Mouse (Mus musculus) heart, adult 11 months (tissue): Measurements from ENCODE around the gene Hk1.
A peak's percentile ranks its signal among the peaks of the same experiment; 100 is the strongest.
"Not testable (repeated sequence)": the region's sequence is repeated elsewhere in the genome, so short reads cannot be mapped to it uniquely, and the experiment has no call there.

Experiments
- DNase-seq: peaks from one replicate; pipeline ENCODE4 v3.0.0; 2022

The Hk1 gene

DNA sequence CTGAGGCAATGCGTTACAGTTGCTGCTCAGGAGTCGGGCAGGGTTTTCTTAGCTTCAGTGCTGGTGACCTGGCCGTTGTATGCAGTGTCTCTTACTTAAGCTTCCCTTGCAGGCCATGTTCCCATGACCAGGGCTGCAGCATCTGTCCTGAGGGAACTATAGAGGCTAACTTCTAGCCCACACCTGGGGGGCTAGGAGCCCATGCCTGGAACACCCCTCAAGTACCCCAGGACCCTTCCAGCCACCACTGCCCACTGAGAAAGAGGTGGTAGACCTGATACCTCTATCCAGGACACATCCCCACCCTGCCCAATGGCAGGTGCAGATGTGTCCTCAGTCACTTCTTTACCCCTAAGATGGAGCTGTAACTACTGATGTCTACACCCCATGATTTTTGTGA, 38.7 kb downstream of the Hk1 start:
- DNase-seq: peak; percentile 91

DNA sequence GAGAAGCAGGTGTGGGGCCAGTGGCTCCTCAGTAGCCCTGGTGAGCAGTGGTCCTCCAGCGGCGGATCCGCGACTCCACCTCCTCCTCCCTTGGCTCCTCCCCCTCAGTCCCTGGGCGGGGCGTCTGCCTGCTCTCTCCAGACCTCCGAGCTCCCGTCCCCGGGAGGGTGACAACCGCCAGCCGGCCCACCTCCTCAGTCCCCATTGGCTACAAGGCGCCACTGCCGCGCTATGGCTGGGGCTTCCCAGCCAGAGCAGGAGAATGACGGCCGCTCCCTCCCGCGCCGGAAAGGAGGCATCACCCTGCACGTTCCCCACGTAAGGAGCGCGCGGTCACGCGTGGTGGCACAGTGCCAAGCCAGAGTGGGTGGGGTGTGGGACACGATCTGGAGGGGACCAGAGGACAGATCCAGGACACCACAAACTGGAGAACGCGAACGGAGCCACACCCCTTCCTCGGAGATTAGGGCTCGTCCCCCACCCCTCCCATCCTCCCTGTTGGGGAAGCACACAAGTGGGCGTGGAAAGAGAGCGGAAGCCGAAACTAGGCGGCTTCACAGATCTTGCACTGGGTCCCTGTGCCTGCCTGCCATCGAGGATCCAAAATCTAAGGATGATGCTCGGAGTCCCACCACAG, 39.5 kb downstream of the Hk1 start:
- DNase-seq: peak; percentile 100

DNA sequence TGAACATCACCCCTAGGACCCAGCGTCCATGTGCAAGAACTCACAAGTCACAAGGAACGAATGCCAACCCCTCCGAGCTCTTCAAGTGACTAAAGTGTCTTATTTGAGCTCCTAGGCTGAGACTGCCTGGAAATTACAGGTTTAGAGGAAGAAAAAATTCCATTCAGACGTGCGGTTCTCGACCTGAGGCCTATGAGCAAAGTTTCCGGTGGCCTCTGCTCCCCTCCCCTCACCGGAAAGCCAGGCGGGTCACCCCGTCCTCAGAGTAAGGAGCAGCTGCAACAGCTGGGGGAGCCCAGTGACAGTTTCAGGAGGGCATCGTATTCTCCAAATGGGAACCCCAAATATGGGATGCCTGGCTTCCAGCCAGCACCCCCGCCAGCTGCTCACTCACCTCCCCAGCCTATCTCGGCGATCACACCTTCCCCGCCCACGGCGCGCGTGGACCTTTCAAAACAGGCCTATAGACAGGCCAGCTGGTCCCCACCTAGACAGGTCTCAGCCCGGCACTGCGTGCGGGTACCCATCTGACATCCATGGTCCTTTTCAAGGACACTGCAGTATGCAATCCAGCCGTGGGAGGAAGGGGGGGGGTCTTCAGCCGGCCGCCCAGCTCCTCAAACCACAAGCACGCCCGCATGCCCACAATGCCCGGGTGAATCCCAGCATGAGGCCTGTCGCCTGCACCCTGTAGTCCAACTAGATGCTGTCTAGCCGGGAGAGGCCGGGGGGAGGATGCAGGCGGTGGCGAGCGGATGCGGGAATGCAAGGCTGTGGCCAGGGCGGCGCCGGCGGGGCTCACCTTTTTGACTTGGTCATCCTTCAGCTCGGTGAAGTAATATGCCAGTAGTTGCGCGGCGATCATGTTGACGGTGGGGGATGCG, 40.3 kb downstream of the Hk1 start:
- peak; percentile 96 for DNase-seq

DNA sequence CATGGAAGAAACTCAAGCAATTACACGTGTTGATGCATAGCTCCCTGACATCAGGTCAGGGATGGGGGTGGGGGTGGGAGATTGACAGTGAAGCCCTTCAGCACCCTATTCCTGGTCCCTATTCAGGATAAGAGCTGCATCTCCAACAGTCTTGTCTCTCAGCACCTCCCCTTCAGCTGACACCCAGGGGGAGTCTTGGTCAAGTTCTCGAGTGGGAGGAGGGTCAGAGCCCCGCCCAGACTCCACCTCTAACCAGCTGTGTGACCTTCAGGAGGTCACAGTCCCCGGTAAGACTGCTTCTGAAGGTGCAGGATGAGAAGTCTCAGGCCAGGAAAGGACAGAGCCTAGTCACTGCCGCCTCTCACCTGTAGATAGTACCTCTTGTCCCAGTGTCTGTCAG, 41.1 kb downstream of the Hk1 start:
- peak; percentile 94 for DNase-seq

DNA sequence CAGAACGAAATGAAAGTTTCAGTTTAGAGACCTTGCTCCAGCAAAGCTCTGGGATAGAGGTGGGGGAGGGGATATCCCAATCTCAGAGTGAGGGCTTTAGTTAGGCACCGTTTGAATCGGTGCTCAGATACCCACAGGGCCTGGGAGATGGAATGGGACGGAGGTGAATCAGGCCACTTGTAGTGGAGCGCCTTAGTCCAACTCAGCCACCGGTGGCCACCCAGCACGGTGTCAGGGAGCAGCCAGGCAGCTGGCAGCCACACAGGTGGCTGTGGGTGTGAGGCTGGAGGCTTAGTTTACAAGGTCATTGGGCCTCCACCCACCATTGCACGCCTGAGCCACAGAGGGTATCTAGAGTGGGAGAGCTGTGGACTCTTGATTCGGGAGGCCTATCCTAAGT, 41.5 kb downstream of the Hk1 start:
- DNase-seq: peak; percentile 90

DNA sequence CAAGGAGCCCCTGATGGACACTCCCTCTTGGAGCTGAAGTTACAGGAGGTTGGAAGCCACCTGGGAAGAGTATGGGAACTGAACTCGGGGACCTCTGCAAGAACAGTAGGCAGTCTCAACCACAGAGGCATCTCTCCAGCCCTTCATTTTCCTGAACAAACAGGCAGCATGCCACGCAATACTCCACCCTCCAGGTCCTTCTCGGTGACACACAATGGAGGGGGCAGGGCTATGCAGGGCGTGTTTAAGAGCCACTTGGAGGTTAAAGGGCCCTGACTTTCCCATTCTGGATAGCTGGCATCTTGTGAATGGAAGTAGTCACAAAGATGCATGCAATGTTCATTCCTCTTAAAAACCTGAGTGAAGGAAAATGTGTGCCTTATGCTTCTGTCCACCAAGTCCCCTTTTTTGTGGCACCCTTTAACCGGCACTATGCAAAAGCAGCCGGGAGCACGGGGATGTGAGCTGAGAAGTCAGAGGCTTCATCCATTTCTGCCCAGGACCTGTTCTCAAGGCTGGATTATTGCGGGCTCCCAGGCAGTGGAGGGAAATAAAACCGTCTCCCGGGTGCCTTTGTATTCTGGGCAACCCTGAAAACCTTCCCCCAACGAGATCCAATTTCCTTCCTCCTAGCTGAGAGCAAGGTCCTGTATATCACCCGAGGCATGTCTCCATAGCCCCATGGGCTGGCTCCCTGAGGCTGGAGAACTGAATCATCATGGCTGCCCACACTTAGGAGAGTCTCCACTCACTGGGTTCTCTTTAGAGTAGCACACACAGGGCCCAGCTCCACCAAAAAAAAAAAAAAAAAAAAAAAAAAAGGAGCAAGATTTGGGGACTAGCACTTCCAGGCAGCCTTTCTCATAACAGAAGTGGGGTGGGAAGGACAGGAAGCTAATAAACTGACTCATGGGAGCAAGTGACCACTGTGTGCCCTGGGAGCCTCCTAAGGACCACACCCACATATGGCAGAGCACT, 42.8 kb downstream of the Hk1 start:
- DNase-seq: peak; percentile 95

DNA sequence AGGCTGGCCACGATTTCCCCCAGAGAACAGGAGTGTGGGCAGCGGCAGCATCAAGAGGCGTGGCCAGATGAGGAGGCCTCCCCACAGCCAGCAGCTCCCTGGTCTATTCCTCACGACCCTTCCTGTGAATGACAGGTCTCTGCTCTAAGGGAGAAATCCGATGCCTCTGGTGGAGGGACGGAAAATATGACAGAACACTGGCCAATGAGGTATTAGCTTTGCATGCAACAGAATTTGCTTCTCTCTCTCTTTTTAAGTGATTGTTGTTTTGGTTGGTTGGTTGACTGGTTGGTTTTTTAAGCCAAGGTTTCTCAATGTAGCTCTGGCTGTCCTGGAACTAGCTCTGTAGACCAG, 44.3 kb downstream of the Hk1 start:
- no peak for DNase-seq

DNA sequence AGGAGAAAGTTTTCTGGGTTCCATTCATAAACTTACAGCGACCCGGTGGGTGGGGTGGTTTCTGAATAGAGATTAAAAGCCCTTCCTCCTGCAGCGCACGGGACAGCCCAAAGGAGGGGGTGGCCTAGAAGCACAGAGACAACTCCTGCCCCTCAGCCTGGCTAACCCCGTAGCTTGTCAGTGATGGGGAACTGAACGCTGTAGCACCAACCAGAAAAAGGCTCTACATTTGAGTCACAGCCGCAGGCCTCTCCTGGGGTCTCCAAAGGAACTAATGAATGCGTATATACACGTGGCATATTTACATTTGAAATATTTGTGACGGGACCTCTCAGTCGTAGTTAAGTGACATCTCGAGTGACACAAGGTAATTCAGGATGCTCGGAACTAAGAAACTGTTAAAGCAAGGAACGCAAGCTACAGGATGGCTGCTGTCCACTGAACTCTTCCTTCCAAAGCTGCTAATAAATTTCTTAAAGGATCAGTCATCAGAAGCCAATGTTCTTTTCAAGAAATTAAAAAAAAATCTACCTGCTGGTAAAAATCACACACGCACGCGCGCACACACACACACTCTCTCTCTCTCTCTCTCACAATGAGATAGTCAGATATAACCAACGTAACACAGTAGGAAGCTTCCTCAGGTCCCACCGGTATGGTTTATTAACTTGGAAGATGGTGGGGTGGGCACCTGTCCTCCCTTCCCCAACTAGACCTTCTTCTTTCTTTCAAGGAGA, 44.9 kb downstream of the Hk1 start:
- DNase-seq: no peak

DNA sequence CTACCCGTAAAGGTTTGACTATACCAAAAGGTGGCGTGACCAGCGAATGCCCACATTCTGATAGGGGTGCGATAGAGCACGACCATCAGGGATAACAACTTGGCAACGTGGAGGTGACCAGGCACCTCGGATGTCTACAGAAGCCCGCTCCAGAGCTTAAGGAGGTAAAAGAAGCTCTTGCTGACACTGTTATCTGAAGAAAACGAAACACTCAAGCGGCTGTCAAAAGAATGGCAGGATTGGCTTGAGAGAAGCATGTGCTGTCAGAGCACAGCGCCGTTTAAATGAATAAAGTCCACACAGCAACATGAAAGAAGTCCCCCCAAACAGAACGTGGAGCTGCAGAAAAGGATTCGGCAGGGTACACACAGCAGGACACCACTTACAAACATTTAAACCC, 46.4 kb downstream of the Hk1 start:
- no peak for DNase-seq

DNA sequence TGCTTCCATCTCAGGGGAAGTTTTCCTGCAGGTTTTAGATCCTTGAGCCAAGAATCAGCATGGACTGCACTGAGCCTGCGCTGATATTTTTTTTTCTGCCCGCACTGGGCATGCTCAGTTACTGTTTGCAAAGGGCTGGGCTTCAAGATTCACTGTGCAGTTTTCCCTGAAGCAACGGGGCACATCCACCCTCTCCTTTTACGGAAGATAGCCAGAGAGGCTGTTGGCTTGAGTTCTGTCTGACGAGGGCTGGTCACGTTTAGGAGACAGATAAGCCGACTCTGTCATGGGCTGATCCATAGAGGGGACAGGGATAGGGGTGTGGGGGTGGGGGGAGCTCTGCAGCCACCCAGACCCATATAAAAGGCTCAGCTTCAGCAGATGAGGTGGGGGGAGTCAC, 47.2 kb downstream of the Hk1 start:
- peak; percentile 97 for DNase-seq

DNA sequence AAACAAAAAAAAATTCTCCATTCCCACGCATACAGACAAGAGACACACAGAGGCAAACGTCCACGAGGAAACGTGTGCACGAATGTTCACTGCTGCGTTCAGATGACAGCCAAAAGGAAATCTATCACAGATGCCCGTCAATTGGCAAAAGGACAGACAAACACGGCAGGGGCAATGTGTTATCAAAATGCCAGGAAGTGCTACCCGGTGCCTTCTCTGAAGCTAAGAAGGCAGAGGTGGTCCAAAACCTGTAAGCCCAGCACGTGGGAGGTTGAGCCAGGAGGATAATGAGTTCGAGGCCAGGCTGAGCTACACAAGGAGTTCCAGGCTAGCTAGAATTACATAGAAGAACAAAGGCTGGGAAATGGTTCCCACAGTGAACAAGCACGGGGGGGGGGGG, 47.9 kb downstream of the Hk1 start:
- DNase-seq: no peak

DNA sequence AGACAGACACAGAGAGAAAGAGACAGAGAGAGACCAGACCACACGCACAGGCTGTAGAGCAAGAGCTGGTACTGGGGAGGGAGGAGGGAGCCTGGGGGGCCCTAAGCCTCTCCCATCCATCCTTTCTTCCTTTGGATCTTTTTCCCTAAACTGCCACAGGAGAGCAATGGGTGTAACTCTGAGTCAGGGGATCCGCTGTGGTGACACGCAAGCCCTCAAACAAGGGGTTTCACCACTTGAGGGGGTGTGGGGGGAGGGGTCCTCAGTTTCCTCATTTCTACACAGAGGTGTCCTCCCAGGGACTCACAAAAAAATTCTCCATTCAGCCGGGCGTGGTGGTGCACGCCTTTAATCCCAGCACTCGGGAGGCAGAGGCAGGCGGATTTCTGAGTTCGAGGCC, 48.4 kb downstream of the Hk1 start:
- no peak for DNase-seq

DNA sequence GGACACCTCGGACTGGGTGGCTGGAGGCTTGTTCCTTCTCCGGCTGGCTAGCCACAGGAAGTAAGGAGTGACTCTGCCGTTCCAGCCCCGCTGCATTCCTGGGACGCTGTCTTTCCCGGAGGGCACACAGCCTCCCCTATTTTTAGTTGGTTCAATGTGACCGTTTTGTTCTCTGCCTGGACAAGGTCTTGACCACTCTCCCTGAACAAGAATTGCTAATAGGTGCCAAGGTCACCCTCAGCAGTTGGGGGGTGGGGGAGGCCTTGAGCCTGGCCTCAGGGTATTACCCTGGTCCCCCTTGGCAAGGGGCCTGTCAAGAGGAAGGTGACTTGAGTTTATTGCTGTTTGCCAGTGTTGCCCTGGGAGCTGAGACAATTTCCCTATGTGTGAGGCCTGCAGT, 49.9 kb downstream of the Hk1 start:
- peak; percentile 93 for DNase-seq

DNA sequence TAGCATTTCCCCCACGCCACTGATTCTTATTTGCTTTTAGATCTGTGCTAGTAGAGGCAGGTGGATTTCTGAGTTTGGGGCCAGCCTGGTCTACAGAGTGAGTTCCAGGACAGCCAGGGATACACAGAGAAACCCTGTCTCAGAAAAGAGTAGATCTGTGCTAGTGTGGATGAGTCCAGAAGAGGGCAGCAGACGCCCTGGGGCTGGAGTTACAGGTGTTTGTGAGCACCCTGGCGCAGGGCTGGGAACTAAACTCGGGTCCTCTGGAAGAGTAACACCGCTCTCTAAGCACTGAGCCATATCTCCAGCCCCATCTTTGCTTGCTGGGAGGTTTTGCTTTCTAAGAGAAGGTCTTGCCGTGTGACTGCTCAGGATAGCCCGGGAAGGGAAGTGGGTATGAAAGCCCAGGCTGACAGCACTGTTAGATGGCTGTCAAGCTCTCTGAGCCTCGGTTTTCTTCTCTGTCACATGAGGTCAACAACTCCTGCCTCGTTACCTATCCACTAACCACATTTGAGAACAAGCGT, 50.8 kb downstream of the Hk1 start:
- DNase-seq: peak; percentile 83

DNA sequence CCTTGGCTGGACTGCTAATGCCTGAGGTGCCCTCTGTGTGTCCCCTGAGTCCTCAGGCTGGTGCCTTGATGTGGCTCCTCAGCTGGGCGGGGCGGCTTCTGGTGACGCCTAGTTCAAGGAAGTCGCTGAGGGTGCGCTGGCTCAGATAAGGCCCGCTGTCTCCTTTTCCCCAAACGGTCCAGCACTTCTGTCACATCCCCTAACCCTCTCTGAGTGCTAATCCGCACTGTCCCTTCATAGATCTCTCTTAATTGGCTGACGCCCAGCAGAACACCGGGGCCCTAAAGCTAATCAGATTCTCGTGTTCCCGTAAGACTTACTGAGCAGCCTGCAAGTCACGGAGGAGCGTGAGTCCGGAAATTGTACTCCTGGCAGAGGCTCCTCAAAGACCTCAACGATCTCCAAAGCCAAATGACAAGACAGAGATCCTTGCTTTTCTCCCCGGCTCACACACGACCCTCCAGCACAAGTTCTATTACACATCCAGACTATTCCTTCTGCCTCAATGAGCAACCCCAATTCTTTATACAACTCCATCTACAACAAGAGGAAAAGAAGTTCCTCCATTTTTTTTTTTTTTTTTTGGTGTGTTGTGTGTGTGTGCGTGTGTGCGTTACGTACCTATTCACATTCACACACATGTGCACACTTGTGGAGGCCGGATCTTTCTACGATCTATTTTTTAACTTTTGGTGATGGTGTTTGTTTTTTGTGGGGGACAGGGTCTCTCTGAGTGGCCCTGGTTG, 52.0 kb downstream of the Hk1 start:
- peak; percentile 94 for DNase-seq

DNA sequence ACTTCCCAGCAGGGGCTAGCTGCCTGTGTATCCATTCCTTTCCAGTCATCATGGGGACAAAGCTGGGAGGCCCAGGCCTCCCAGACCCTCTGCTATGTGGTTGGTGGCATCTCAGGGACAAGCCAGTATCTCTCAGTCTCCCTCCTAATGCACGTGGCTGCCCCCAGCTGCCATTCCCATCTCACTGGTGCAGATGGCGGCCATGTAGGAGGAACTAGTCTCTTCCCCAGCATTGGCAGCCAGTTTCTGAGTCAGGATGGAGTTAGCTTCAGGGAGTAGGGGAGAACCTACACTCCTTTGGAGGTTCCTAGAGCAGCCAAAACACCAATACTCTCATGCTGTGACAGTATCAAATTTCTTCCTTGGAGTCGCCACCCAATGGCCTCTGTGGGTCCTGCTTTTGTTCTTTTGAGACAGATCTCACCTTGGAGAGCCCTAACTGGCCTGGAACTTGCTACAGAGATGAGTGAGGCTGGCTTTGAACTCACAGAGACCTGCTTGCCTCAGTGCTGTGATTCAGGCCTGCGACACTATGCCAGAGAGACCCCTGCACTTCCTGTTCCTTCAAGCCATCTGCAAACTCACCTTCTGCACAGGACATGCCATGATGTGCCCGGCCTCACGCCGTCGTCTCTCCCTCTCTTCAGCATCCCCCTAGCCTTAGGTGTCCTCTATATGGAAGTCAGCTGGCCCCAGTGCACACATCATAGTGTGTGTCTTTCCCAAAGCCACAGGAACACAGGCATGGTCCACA, 52.7 kb downstream of the Hk1 start:
- no peak for DNase-seq

DNA sequence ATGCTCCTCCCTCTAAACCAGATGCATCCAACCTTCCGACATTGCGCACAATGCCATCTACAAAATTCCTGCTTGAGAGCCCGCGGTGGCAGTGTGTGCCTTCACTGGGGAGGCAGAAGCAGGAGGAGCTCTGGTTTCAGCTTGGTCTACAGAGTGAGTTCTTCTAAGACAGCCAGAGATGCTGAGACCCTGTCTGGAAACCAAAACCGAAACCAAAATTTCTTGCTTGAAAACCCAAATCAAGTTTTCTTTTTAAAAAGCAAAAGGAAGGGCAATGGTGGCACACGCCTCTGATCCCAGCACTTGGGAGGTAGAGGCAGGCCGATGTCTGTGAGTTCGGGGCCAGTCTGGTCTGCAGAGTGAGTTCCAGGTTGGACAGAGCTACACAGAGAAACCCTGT, 53.7 kb downstream of the Hk1 start:
- DNase-seq: no peak

DNA sequence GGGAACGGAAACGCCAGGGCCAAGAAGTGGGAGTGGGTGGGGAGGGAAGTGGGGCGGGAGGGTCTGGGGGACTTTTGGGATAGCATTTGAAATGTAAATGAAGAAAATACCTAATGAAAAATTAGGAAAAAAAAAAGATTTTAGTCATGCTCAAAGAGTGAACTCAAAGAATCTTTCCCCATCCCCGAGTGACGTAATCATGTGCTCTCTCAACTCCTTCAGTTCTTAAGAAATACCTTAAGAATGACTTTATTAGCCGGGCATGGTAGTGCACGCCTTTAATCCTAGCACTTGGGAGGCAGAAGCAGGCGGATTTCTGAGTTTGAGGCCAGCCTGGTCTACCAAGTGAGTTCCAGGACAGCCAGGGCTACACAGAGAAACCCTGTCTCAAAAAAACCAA, 56.9 kb downstream of the Hk1 start:
- DNase-seq: not testable (repeated sequence)

DNA sequence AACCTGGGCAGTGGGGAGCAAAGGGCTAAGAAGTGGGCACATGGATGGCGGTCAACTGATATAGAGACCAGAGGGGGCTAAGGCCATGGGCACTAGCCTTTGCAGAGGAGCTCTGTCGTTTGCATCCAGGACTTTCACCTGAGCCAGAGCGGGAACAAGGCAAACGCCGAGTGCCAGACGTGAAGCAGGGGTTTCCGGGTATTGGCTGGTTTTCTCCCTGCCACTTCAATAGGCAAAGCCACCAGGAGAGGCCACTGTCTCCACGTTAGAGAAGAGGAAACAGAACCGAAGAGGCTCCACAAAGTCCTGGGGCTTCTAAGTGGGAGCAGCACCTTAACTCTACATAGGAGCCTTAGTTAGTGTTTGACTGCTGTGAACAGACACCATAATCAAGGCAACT, 58.3 kb downstream of the Hk1 start:
- no peak for DNase-seq

DNA sequence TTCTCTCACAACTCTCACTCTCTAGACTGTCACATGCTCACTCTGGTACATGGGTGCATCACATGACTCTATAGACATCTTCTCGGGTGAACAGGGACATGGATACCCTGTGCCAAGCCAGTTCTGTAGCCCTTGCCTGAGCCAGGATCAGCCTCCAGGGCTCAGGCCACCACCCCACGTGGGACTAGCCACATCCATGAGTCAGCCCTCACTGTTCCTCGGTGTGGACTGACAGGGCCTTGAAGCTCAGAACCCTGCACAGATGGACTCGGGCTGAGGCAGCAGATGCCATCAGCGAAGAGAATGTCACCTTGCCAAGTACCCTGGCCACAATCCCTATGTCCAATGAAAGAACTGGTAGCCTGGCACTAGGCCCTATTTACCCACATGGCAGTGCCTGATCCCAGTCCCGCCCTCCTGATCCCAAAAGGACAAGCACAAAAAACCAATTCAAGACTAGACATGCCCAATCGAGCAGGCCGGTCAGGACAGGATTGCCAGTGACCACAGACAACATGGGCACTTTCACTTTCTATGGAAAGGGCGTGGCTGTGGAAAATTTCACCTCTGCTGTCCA, 59.2 kb downstream of the Hk1 start:
- DNase-seq: peak; percentile 94

DNA sequence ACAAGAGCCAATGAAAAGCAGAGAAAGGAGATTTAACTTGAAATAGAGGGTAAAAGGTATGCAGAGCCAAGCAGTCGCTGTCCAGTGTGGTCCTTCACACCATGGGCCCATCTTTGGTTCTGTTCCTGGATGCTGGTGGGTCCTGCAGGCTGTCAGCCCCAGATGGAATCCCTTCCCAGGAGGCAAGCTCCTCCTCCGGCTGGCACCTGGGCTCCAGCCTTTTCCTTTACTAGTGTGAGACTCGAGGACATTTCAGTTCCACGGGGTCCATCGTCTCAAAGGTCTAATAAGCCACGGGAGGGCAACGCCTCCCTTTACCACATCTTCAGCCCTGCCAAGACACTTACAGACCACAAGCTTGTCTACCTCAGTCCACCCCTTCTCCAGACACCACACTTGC, 60.6 kb downstream of the Hk1 start:
- no peak for DNase-seq
